Mouse (Mus musculus): ENCODE results near the gene Atp2a2.
A peak's percentile ranks its signal among the peaks of the same experiment; 100 is the strongest.
"Not testable (repeated sequence)": the region's sequence is repeated elsewhere in the genome, so short reads cannot be mapped to it uniquely, and the experiment has no call there.

The Atp2a2 gene

DNA sequence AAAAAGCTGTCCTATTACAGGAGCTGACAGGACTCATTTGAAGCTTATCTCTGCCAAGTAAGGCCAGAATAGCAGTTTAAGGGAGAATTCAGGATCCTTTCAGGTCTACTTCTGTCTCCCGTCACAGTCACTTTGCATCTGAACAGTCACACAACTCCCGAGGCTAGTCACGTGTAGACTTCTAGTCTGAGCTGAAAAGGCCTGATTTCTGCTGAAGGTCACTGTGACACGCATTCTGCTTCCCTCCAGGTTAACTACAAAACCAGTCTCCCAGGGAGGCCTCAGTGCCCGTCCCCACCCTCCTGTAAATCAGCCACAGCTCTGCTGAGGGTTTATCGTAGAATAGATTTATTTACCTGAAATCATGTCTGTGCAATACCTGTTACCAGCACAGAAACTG, 48.8 kb downstream of the Atp2a2 start:
- DNase-seq (ENCODE audit: low read depth, low spot score) = no peak

DNA sequence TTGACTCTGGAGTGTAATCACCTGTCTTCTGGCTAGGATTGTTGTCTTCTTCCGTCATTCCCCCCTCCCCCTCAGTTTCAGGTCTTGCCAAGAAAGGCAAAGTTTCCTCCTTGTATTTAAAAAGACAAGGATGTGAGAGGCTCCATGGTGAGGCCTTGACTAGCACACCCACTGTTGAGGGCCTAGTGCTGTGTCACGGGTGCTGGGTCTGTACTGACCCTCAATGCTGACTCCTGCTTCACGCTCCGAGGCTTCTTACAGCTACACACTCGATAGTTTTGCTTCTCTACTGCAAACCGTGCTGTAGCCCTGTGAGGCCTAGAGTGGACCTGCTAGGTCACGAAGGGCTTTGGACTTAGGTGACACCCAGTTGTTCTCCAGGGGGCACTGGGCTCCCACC, 49.8 kb downstream of the Atp2a2 start:
- no peak for DNase-seq (ENCODE audit: low read depth, low spot score)

DNA sequence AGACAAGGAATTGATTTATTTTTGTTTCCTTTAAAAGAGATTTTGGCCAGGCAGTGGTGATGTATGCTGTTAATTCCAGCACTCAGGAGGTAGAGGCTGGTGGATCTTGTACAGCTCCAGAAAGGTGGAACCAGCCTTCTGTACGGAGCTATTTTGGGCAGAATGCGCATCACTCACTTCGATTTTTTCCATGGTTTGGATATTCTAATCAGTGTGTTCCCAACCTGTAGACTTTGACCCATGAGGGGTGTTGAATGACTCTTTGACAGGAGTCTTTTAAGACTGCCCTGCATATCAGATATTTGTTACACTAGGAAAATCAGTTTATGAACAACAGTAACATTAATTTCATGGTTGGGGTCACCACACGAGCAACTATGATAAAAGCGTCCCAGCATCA, 50.7 kb downstream of the Atp2a2 start:
- no peak for DNase-seq (ENCODE audit: low read depth, low spot score)

DNA sequence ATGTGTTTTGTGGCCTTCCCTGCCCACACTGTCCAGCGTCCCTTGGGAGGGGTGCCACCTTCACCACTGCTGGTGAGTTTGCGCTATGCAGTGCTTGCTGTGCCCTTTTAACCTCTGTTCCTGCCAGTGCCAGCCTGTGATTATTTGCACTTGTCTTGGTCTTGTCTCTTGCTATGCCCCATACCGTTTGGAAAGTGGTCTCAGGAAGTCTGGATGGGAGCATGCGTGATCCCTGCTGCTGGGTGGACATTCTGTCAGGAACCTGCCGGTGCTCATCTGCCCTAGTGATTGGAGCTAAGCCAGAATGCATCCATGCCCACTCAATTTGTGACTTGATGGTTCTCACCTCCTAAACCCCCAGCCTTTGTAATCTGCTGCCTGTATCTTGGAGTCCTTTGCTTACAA, 51.1 kb downstream of the Atp2a2 start:
- no peak for DNase-seq (ENCODE audit: low read depth, low spot score)

DNA sequence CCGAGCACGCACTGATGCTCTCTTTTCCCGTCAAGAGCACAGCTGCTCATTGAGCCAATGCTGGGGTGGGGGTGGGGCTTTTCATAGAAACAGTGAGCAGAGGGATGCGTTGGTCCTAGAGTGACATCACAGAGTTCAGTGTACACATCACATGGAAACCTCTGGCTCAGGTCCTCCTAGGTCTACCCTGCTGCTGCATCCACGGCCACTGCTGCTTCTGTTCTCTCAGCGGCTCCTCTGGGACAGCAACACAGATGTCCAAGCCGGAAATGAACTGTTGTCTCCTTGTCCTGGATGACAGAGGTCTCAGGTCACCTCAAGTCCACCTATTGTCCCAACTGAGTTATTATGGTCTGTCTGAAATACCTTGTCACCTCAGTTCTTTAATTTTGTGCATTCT, 52.1 kb downstream of the Atp2a2 start:
- DNase-seq (ENCODE audit: low read depth, low spot score) = peak; percentile 35

DNA sequence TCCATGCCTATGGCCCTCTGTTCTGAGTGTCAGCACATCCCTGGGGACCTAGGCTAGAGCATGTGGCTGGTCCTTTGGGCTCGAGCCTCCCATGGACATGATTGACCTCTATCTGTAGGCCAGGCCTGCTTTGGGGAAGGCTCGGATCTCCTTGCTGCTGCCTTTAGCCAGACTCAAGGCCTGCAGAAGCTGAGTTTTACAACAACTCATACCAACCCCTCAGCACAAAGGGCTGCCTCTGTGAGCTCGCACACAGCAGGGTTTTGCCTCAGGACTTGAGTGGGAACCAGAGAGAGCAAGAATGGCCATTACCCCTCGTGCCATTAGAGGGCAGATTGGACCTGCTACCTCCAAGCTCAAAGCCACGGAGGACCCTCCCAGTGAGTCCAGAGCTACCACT, 53.2 kb downstream of the Atp2a2 start:
- no peak for DNase-seq (ENCODE audit: low read depth, low spot score)

DNA sequence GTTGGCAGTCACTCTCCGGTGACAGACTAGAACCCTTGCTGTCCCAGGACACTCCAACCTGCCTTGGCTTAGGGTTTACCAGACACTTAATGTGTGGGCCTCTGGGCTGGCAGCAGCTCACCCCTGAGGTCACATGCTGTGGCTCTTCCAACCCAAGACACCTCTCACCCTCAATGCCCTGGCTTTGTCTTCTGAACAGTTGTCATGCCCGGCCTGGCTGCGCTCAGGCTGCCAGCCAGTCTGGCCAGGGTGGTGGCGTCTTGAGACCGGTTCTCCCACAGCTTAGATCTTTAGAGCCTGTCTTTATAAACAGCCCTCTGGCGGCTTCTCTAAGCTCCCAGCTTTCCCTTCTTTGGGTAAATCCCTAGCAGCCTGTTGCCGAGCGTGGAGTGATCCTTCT, 54.2 kb downstream of the Atp2a2 start:
- no peak for DNase-seq (ENCODE audit: low read depth, low spot score)

DNA sequence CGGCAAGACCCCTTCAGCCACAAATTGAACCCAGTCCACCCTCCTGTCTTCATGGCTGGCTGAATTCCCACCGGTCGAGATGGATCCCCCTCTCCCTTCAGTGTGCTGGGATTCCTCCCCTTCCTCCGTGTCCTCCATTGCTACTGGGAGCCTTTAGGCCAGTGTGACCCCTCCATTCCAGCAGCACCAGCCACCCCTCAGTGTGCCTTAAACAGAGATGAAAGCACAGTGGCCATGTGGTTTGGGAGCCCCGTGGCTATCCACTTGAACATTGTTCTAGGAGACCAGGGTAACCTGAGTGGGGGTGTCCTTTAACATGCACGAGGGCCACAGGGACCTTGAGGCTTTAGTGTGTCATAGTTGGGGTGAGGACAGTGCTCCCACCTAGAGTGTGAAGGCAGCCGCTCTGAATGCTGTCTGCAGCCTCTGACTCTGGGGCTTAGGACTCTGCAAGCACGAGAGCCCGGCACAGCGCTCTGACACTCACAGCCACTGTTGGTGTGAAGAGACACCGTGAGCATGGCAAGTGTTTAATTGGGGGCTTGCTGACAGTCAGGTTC, 56.9 kb downstream of the Atp2a2 start:
- DNase-seq (ENCODE audit: low read depth, low spot score) = no peak

DNA sequence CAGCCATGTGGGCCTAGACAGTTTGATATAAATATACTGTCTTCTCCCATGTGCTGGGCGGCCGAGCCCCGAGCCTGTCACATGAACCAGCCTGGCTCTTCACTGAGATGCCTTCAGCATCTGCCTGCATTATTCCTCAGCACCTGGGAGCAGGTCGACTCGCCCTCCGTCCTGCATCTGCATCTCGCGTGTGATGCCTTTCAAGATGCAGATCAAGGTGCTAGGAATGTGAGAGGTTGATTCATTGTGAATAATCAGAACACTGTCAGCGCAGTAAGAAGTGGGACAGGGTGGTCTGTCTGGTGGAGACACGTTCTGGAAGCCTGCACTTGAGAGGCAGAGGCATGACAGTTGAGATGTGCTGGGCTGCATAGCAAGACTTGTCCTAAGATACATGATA, 57.5 kb downstream of the Atp2a2 start:
- DNase-seq (ENCODE audit: low read depth, low spot score) = no peak

DNA sequence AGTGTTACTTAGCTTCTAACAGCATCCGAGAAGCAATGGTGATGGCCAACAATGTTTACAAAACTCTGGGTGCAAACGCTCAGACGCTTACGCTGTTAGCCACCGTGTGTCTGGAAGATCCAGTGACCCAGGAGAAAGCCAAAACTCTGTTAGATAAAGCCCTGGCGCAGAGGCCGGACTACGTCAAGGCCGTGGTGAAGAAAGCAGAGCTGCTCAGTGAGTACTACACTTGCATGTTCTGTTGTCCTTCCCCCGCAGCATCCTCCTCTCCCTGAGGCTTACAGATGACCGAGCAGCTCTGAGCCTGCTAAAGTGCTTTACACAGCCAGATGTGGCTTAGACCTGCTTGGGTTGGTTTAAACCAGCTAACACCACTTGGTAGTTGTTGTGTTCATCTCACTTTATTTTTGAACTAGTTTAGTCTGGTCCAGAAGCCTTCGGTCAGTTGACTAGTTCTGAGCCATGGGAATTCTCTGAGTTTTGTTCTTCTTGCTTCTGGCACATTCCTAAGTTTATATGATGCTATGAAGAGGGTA, 61.9 kb downstream of the Atp2a2 start:
- DNase-seq (ENCODE audit: low read depth, low spot score) = no peak

DNA sequence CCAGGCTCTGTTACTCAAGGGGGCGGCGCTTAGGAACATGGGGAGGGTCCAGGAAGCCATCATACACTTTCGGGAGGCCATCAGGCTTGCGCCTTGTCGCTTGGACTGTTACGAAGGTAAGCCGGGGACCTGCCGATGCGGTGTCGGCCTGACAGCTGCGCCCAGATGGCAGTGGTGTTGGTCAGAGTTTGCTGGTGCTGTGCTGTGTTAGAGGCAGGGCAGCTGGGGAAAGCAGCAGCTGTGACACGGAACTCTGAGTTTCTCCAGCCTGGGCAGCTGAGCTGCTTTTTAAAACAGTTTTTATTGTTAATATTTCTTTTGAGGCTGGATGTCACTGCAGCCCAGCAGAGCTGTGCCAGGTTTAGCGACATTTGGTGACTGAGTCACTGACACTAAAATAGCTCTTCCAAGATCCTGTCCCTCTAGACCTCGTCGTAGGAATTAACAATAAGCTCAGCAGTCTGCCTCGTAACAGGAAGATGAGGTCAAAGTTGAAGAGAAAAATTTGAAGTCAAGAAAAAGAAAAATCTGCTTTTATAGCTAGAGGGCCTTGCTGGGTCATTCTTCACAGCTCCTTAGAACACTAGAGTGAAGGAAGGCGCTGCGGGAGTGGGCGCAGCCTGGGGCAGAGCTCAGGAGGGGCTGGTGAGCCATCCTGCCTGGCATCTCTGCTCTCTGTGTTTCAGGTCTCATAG, 62.5 kb downstream of the Atp2a2 start:
- no peak for DNase-seq (ENCODE audit: low read depth, low spot score)

DNA sequence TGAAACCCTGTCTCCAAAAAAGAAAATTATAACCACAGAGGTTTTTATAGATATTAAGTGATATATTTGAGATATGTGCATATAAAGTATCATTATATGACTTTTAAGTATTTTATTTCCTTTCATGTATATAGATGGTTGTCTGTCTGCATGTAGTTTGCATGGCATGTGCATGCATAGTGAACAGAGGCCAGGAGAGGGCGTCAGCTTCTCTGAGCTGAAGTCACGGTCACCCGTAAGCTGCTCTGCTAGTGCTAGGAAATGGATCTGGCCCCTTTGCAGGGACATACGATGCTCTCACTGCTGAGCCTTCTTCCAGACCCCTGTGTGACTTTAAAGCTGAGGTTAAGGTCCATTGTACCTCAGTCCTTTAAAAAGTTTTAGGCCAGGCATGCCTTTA, 67.5 kb downstream of the Atp2a2 start:
- no peak for DNase-seq (ENCODE audit: low read depth, low spot score)

DNA sequence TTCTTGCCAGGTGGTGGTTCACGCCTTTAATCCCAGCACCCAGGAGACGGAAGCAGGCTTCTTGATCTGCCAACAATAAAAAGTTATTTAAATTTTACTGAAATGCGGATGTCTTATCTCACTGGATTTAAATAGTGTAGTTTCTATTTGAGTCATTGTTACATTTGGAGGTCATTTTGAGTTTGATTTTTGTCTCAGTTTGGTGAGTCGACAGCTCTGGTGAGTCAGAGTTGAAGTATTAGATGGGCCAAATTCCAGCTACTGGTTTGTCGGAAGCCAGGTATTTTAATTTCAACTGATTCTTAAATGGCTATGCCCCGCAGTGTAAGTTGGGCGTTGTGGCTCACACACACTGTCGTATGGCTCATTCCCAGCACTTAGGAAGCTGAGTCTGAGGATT, 70.8 kb downstream of the Atp2a2 start:
- no peak for DNase-seq (ENCODE audit: low read depth, low spot score)

DNA sequence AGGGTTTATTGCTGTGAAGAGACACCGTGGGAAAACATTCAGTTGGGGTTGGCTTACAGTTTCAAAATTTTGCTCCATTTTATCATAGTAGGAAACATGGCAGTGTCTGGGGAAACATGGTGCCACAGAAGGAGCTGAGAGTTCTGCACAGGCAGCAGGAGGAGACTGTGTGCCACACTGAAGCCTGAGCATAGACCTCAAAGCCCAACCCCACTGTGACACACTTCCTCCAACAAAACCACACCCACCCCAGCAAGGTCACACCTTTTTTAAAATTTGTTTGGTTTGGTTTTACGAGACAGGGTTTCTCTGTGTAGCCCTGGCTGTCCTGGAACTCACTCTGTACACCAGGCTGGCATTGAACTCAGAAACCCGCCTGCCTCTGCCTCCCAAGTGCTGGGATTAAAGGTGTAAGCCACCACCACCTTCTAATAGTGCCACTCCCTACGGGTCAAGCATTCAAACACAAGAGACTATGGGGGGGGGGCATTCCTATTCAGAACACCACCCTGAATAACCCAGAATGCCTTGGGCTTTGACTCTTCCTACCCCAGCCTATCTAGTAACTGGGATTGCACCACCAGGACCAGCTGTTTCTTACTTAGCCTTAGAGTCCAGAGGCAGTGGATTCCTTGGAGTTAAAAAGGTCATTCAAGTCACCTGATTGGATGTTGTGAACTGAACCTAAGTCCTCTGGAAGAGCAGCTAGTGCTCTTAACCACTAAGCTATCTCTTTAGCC, 71.8 kb downstream of the Atp2a2 start:
- no peak for DNase-seq (ENCODE audit: low read depth, low spot score)

DNA sequence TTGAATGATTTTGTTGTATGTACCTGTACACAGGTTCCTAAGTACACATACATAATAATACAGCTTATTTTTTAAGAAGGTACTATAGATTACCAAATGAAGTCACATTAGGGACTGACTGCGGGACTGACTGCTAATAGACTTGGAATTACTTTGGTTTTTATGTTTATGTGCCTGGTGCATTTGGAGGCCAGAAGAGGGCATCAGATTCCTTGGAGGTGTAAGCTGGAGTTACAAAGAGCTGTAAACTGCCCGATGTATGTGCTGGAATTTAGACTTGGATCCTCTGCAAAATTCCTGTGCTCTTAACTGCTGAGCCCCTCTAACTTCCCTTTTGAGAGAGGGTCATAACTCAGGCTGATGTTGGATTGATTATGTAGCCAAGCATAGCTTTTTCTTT, 76.5 kb downstream of the Atp2a2 start:
- DNase-seq (ENCODE audit: low read depth, low spot score) = no peak

DNA sequence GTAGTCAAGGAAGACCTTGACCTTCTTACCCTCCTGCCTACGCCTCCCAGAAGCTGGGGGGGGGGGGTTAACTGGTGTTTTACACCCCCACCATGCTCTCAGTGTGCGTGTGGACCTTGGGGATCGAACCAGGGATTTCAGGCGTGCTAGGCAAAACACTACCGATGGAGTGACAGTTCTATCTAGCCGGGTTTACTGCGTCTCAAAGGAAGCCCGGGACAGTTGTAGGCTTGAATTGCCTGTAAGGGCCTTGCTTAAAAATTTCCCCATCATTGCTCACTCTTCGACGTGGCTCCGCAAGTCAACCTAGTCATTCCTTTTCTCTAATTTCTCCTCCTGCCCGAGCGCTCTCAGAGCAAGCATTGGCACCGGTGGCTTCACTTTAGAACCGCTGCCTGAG, 78.9 kb downstream of the Atp2a2 start:
- DNase-seq (ENCODE audit: low read depth, low spot score) = no peak

DNA sequence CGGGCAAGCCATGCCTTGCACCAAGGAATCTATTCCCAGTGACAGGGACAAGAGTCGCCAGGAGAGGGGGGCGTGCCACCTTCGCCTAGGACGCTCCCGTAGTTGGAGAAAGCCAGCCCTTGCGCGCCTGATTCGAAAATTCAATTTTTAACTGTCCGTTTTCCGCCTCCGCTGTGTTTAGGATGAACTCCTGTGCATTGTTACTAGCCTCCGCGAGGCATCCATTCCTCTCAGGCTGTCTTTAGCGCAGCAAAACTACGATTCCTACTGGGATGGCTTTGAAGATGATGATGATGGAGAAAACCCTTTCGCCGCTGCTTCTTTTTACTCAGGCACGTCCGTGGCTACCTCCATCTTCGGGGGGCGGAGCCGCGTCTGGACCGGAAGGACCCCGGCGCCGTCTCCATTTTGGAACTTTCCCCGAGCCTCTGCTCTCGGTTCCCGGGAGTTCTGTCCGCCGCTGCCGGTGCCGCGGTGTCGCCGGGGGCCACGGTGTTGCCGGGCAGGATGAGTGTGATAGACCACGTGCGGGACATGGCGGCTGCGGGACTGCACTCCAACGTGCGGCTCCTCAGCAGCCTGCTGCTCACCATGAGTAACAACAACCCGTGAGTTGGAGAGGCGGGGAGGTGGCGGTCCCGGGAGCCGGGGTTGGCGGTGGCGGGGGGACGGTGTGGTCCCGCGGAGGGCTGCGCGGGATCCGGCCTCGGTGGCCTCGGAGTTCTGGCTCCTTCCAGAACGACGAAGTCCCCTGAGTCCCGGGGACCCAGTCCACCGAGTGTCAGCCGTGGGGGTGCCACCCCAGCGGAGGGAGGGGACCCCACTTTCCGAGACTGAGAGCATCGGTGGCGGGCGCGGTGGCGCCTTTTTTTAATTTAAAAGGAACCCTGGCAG, 79.7 kb downstream of the Atp2a2 start:
- DNase-seq (ENCODE audit: low read depth, low spot score) = peak; percentile 90

DNA sequence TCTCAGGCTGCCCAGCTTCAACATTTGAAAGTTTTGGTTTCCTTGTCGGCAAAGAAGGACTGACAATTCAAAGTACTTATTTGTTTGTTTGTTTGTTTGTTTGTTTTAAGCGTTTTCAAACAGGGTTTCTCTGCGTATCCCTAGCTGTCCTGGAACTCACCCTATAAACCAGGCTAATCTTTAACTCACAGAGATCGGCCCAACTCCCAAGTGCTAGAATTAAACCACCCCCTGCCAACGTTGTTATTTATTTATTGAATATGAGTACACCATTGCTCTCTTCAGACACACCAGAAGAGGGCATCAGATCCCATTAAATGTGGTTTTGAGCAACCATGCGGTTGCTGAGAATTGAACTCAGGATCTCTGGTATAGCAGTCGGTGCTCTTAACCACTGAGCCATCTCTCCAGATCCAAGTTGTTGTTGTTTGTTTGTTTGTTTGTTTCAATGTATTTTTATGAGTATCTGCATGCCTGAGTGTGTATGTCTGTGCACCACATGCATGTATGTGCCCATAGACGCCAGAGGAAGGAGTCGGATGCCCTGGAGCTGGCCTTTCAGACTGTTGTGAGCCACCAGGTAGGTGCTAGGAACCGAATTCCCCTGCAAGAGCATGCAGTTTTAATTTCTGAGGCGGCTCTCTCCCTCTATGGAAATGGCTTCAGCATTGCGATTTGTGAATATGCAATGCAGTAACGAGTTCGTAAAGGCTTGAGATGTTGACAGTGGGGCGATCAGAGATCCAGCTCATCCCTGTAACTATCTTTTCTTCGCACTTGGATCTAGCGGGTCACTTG, 80.6 kb downstream of the Atp2a2 start, which contains the start of gene Anapc7:
Gene Anapc7, plus strand, starts transcription at position 423 of the 798 bp plus-strand sequence.
- peak; percentile 15 for DNase-seq (ENCODE audit: low read depth, low spot score)

DNA sequence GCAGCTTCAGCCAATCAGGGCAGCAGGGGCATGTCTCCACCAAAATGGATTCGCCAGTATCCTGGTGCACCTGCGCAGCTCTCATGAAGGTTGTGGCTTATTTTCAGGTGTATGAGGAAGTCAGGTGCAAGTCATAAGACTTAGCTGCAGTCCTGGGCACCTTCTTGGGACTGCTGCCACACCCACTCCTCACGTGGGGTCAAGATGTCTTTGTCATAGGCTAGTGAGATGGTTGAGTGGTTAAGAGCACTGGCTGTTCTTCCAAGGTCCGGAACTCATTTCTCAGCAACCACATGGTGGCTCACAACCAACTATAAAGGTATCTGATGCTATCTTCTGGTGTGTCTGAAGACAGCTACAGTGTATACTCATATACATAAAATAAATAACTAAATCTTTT, 81.3 kb downstream of the Atp2a2 start:
- DNase-seq (ENCODE audit: low read depth, low spot score) = not testable (repeated sequence)

DNA sequence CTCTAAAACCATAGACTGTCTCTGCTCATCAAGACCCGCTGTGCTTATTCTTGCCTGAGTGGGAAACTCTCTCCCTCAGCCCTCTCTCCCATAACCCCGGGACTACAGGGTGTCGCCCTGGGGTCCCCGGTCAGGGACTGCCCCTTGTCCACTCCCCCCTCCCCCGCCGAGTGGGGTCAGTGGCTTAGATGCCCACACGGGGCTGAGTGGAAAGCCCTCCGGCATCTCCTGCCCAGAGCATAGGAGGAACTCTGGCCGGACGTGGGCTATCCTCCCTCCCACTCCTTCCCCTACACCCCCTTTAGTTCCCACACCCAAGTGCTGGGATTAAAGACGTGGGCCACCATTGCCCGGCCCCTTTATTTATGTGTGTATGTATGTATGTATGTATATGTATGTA, 86.6 kb downstream of the Atp2a2 start:
- DNase-seq (ENCODE audit: low read depth, low spot score) = no peak

DNA sequence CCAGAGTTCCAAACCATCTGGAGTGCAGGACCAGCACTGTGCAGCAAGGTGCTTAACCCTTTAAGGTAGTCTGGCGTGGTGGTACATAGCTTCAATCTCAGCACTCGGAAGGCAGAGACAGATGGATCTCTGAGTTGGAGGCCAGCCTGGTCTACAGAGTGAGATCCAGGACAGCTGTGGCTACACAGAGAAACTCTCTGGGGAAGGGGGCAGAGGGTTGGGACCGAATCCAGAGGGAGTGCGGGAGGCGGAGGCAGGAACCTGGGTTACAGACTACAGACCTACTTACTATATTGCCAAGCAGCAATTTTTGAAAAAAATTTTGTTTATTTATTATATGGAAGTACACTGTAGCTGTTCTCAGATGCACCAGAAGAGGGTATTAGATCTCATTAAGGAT, 87.7 kb downstream of the Atp2a2 start:
- DNase-seq (ENCODE audit: low read depth, low spot score) = no peak
